Mouse (Mus musculus) liver, embryonic 16.5 days (tissue): ENCODE results near the gene Rnf41. TPM values are rescaled to one million over a fixed set of nuclear protein-coding genes. Genes with fewer than 3 reads are reported as not detected.

Experiments used
- ATAC-seq: fragments of 200-750 bp; cut with Nextera tagmentation; 2 replicates; pipeline ENCODE4 v1.8.0; 2017; ENCODE audit warnings: low read depth, mild to moderate bottlenecking, moderate number of reproducible peaks, moderate library complexity
- H3K27ac ChIP-seq: fragments of 300-500 bp; sonication (generic); 2 replicates; pipeline ENCODE4 v1.5.1; 2014; ENCODE audit warnings: mild to moderate bottlenecking, low read length
- H3K27me3 ChIP-seq: fragments of 300-500 bp; sonication (generic); 2 replicates; pipeline ENCODE4 v1.6.1; 2014; ENCODE audit warnings: low read depth, low read length, mixed read lengths; ENCODE audit not compliant: control insufficient read depth, insufficient read depth
- H3K36me3 ChIP-seq: fragments of 300-500 bp; sonication (generic); 2 replicates; pipeline ENCODE4 v1.6.1; 2014; ENCODE audit warnings: mild to moderate bottlenecking; ENCODE audit not compliant: control insufficient read depth, insufficient read depth
- H3K4me1 ChIP-seq: fragments of 300-500 bp; sonication (generic); 2 replicates; pipeline ENCODE4 v1.6.1; 2014; ENCODE audit warnings: low read depth, low read length, mixed read lengths; ENCODE audit not compliant: control insufficient read depth
- H3K4me2 ChIP-seq: fragments of 300-500 bp; sonication (generic); 2 replicates; pipeline ENCODE4 v1.6.1; 2014; ENCODE audit warnings: low read depth, low read length, mixed read lengths
- H3K4me3 ChIP-seq: fragments of 300-500 bp; sonication (generic); 2 replicates; pipeline ENCODE4 v1.5.1; 2014; ENCODE audit warnings: low read depth, mild to moderate bottlenecking, low read length
- H3K9ac ChIP-seq: fragments of 300-500 bp; sonication (generic); 2 replicates; pipeline ENCODE4 v1.6.1; 2014; ENCODE audit warnings: low read depth, low read length
- H3K9me3 ChIP-seq: fragments of 300-500 bp; sonication (generic); replicated peaks from 2 replicates; pipeline ENCODE4 v1.6.1; 2016; ENCODE audit warnings: low read length; ENCODE audit not compliant: control insufficient read depth
- WGBS: fragments of 180-500 bp; shearing (Covaris S2); extraction: QIAGEN DNeasy Blood & Tissue Kit; methylation state at CpG from one replicate; pipeline ENCODE4 v1.1.7; 2014; ENCODE audit not compliant: insufficient replicate concordance; 5-methylcytosine and 5-hydroxymethylcytosine counted together
- polyA plus RNA-seq: library from polyadenylated mRNA; unstranded; fragments of >200 nt; fragmentation: Nextera tagmentation; extraction: Ambion mirVana; gene quantifications from 2 replicates; pipeline ENCODE4 v1.2.1, GENCODE M21; 2015

Rnf41 gene
- polyA plus RNA-seq, 1 experiment from 2014 or later: 8.3 TPM

GRCm38 (mm10) chr10:128370601-128371000, 40.9 kb upstream of the Rnf41 start:
- H3K9ac ChIP-seq: no peak overlapping the region
- no peak for ATAC-seq

GRCm38 (mm10) chr10:128372142-128372541, 39.3 kb upstream of the Rnf41 start:
- Histone ChIP-seq H3K4me3 (no peak overlapping the region), H3K4me1 (peaks cover 32% of the 10 kb centered on the region), H3K4me2 (no peak overlapping the region), H3K9ac (no peak overlapping the region), H3K27me3 (no peaks in the 10 kb centered on the region), H3K36me3 (no peaks in the 10 kb centered on the region), H3K27ac (no peak overlapping the region), H3K9me3 (no peaks in the 10 kb centered on the region)
- WGBS: 76% methylated on average over 5 of the region's 5 CpGs
- no peak for ATAC-seq

More at GRCm38 (mm10) chr10:128370601-128371000, 40.9 kb upstream of the Rnf41 start:
- no peaks in the 10 kb centered on the region for H3K27me3 ChIP-seq
- 49% methylated on average over 4 of the region's 4 CpGs for WGBS
- no peak overlapping the region for H3K4me3 ChIP-seq
- H3K9me3 ChIP-seq: no peaks in the 10 kb centered on the region
- H3K27ac ChIP-seq: no peak overlapping the region
- peaks cover 23% of the 10 kb centered on the region for H3K4me1 ChIP-seq
- no peak overlapping the region for H3K4me2 ChIP-seq
- no peaks in the 10 kb centered on the region for H3K36me3 ChIP-seq

- ATAC-seq: no peak
- Histone ChIP-seq H3K36me3 (no peaks in the 10 kb centered on the region), H3K27ac (peak overlapping the region; percentile 42; the same call in 1 of the 2 replicates), H3K27me3 (no peaks in the 10 kb centered on the region), H3K4me1 (peaks cover 34% of the 10 kb centered on the region), H3K9ac (no peak overlapping the region), H3K4me3 (no peak overlapping the region), H3K9me3 (no peaks in the 10 kb centered on the region), H3K4me2 (no peak overlapping the region)
- WGBS: 47% methylated on average over 6 of the region's 6 CpGs
Observed at GRCm38 (mm10) chr10:128372989-128373748, 38.3 kb upstream of the Rnf41 start.

GRCm38 (mm10) chr10:128374393-128374792, 37.1 kb upstream of the Rnf41 start:
- WGBS: 79% methylated on average over 6 of the region's 6 CpGs
- H3K4me1 ChIP-seq: peaks cover 37% of the 10 kb centered on the region

GRCm38 (mm10) chr10:128376099-128376454, 35.4 kb upstream of the Rnf41 start:
- ATAC-seq: no peak
- WGBS: 52% methylated on average over 4 of the region's 4 CpGs
- Histone ChIP-seq H3K9ac (peak overlapping the region; percentile 91), H3K27ac (peak overlapping the region; percentile 77), H3K4me2 (peak overlapping the region; percentile 95), H3K4me3 (peak overlapping the region; percentile 85), H3K9me3 (no peaks in the 10 kb centered on the region), H3K27me3 (no peaks in the 10 kb centered on the region), H3K4me1 (peaks cover 39% of the 10 kb centered on the region), H3K36me3 (no peaks in the 10 kb centered on the region)

More at GRCm38 (mm10) chr10:128374393-128374792, 37.1 kb upstream of the Rnf41 start:
- no peak for ATAC-seq
- Histone ChIP-seq H3K27me3 (no peaks in the 10 kb centered on the region), H3K4me2 (no peak overlapping the region), H3K9me3 (no peaks in the 10 kb centered on the region), H3K36me3 (no peaks in the 10 kb centered on the region), H3K4me3 (no peak overlapping the region), H3K27ac (no peak overlapping the region), H3K9ac (no peak overlapping the region)

- peak within 1 kb of the TSS; percentile 77 for H3K27ac ChIP-seq
- H3K27me3 ChIP-seq: no peaks in the 10 kb centered on the region
- under 1% methylated on average over 52 of the region's 73 CpGs for WGBS
- peaks cover 3% of the 10 kb centered on the region for H3K36me3 ChIP-seq
- H3K9ac ChIP-seq: peak within 1 kb of the TSS; percentile 91
- H3K4me2 ChIP-seq: peak within 1 kb of the TSS; percentile 95
- no peaks in the 10 kb centered on the region for H3K9me3 ChIP-seq
- H3K4me3 ChIP-seq: peak within 1 kb of the TSS; percentile 85
- ATAC-seq: peak; percentile 93
- peaks cover 39% of the 10 kb centered on the region for H3K4me1 ChIP-seq
Observed at GRCm38 (mm10) chr10:128376455-128377211, 34.8 kb upstream of the Rnf41 start, which contains the start of gene Ankrd52. Gene Ankrd52, plus strand, starts transcription at chr10:128377115.

GRCm38 (mm10) chr10:128377222-128377939, 34.1 kb upstream of the Rnf41 start:
- under 1% methylated on average over 47 of the region's 47 CpGs for WGBS
- Histone ChIP-seq H3K27me3 (no peaks in the 10 kb centered on the region), H3K4me2 (peak overlapping the region; percentile 95), H3K27ac (peak overlapping the region; percentile 61), H3K9me3 (no peaks in the 10 kb centered on the region), H3K4me3 (peak overlapping the region; percentile 85), H3K9ac (peak overlapping the region; percentile 91), H3K4me1 (peaks cover 39% of the 10 kb centered on the region), H3K36me3 (peaks cover 11% of the 10 kb centered on the region)
- ATAC-seq: peak; percentile 58

- Histone ChIP-seq H3K27me3 (no peaks in the 10 kb centered on the region), H3K27ac (no peak overlapping the region; the same call in 1 of the 2 replicates), H3K9me3 (no peaks in the 10 kb centered on the region), H3K4me3 (peak overlapping the region; percentile 85), H3K4me1 (peaks cover 37% of the 10 kb centered on the region), H3K36me3 (peaks cover 17% of the 10 kb centered on the region), H3K9ac (peak overlapping the region; percentile 91), H3K4me2 (peak overlapping the region; percentile 95)
- ATAC-seq: no peak
- WGBS: 65% methylated on average over 14 of the region's 14 CpGs
Observed at GRCm38 (mm10) chr10:128377940-128378448, 33.5 kb upstream of the Rnf41 start.
